Mouse (Mus musculus) left cerebral cortex, postnatal 25 days (tissue): Measurements from ENCODE around the gene C3ar1. TPM values are rescaled to one million over a fixed set of nuclear protein-coding genes. Genes with fewer than 3 reads are reported as not detected.

ENCODE experiments used
- DNase-seq, 2 experiments: peaks; one replicate each; pipeline ENCODE4 v3.0.0; 2022; ENCODE audit warnings: low spot score in 2 of 2, mixed read lengths in 1 of 2
- intact Hi-C: fragments of 180-260 bp; cut with DNase I; formaldehyde crosslinking; loops from one replicate; pipeline ENCODE4 v1.15.1; 2025
- total RNA-seq, 2 experiments: library from RNA; stranded (reverse); gene quantifications; 2 replicates each; pipeline ENCODE4 v1.2.3; 2021

The C3ar1 gene
- total RNA-seq, 2 experiments from 2014 or later = 0.60 to 0.66 TPM

- intact Hi-C loops = no loop called here
- no peak for DNase-seq
These were observed 21.6 kb downstream of the C3ar1 start for GRCm38 (mm10) chr6:122834365-122834764.

GRCm38 (mm10) chr6:122832880-122833279 lies 23.1 kb downstream of the C3ar1 start:
- intact Hi-C loops = no loop called here
- DNase-seq = peak in 1 of 2 experiments; percentile 73

GRCm38 (mm10) chr6:122828086-122828485 lies 27.9 kb downstream of the C3ar1 start:
- DNase-seq = no peak
- intact Hi-C loops = loop anchor here (2.0 kb wide), 1 partner anchor 47 kb away; the partner anchor contains the start of gene Necap1

- intact Hi-C loops = loop anchor here (2.0 kb wide), 1 partner anchor 61 kb away; no protein-coding TSS in a partner anchor
- DNase-seq = peak; percentile 85 to 95
These were observed 29.8 kb downstream of the C3ar1 start for GRCm38 (mm10) chr6:122825923-122826742.

GRCm38 (mm10) chr6:122825166-122825565 lies 30.8 kb downstream of the C3ar1 start:
- intact Hi-C loops = no loop called here
- DNase-seq = no peak

- no peak for DNase-seq
- intact Hi-C loops = no loop called here
These were observed 31.9 kb downstream of the C3ar1 start for GRCm38 (mm10) chr6:122824086-122824485.

GRCm38 (mm10) chr6:122821822-122822221 lies 34.1 kb downstream of the C3ar1 start:
- intact Hi-C loops = no loop called here
- DNase-seq = no peak

- intact Hi-C loops = no loop called here
- DNase-seq = no peak
These were observed 34.9 kb downstream of the C3ar1 start for GRCm38 (mm10) chr6:122820799-122821650.

- intact Hi-C loops = no loop called here
- DNase-seq = no peak
These were observed 35.7 kb downstream of the C3ar1 start for GRCm38 (mm10) chr6:122820071-122820798.

GRCm38 (mm10) chr6:122819306-122820070 lies 36.5 kb downstream of the C3ar1 start, which contains the start of gene Foxj2:
Gene Foxj2, plus strand, starts transcription at chr6:122819914.
- intact Hi-C loops = loop anchor here (1.0 kb wide), 1 partner anchor 8 kb away; no protein-coding TSS in a partner anchor

GRCm38 (mm10) chr6:122813640-122814039 lies 42.3 kb downstream of the C3ar1 start:
- DNase-seq = no peak
- intact Hi-C loops = no loop called here

More at GRCm38 (mm10) chr6:122819306-122820070, 36.5 kb downstream of the C3ar1 start, which contains the start of gene Foxj2:
- DNase-seq = peak; percentile 49 to 65

GRCm38 (mm10) chr6:122812716-122813115 lies 43.2 kb downstream of the C3ar1 start:
- no peak for DNase-seq
- intact Hi-C loops = no loop called here

GRCm38 (mm10) chr6:122811771-122812600 lies 44.0 kb downstream of the C3ar1 start:
- DNase-seq = peak in 1 of 2 experiments; percentile 63
- intact Hi-C loops = loop anchor here (1.0 kb wide), 1 partner anchor 7 kb away; the partner anchor contains the start of gene Foxj2

GRCm38 (mm10) chr6:122811280-122811652 lies 44.7 kb downstream of the C3ar1 start:
- intact Hi-C loops = loop anchor here (1.0 kb wide), 1 partner anchor 8 kb away; the partner anchor contains the start of gene Foxj2
- peak; percentile 90 to 94 for DNase-seq

- intact Hi-C loops = loop anchor here (1.0 kb wide), 2 partner anchors 9 kb away; partner anchors contain the start of genes Foxj2 and Slc2a3
- peak; percentile 96 to 99 for DNase-seq
These were observed 45.2 kb downstream of the C3ar1 start for GRCm38 (mm10) chr6:122810615-122811279.

GRCm38 (mm10) chr6:122810022-122810614 lies 45.8 kb downstream of the C3ar1 start:
- DNase-seq = no peak
- intact Hi-C loops = loop anchor here (1.0 kb wide), 1 partner anchor 9 kb away; the partner anchor contains the start of gene Slc2a3

GRCm38 (mm10) chr6:122804418-122804817 lies 51.5 kb downstream of the C3ar1 start:
- intact Hi-C loops = loop anchor here (5.0 kb wide), 2 partner anchors 42 to 68 kb away; partner anchors contain the start of gene Necap1

More at GRCm38 (mm10) chr6:122804418-122804817, 51.5 kb downstream of the C3ar1 start:
- DNase-seq = peak; percentile 81 to 91
